Mouse (Mus musculus) forebrain, embryonic 12.5 days (tissue): ENCODE data around the gene Sox4. TPM values are rescaled to one million over a fixed set of nuclear protein-coding genes. Genes with fewer than 3 reads are reported as not detected.

Source experiments
- ATAC-seq: fragments of 200-750 bp; cut with Nextera tagmentation; 2 replicates; pipeline ENCODE4 v1.8.0; 2017; ENCODE audit warnings: moderate TSS enrichment; ENCODE audit not compliant: low FRiP score
- H3K27ac ChIP-seq: fragments of 300-500 bp; sonication (generic); 2 replicates; pipeline ENCODE4 v1.5.1; 2016; ENCODE audit warnings: mild to moderate bottlenecking
- H3K27me3 ChIP-seq: fragments of 300-500 bp; sonication (generic); 2 replicates; pipeline ENCODE4 v1.6.1; 2016; ENCODE audit warnings: mild to moderate bottlenecking
- H3K36me3 ChIP-seq: fragments of 300-500 bp; sonication (generic); replicated peaks from 2 replicates; pipeline ENCODE4 v1.6.1; 2016; ENCODE audit warnings: mild to moderate bottlenecking
- H3K4me1 ChIP-seq: fragments of 300-500 bp; sonication (generic); 2 replicates; pipeline ENCODE4 v1.6.1; 2016
- H3K4me2 ChIP-seq: fragments of 300-500 bp; sonication (generic); 2 replicates; pipeline ENCODE4 v1.6.1; 2016; ENCODE audit warnings: mild to moderate bottlenecking, moderate library complexity
- H3K4me3 ChIP-seq: fragments of 300-500 bp; sonication (generic); replicated peaks from 2 replicates; pipeline ENCODE4 v1.5.1; 2016; ENCODE audit warnings: mild to moderate bottlenecking
- H3K9ac ChIP-seq: fragments of 300-500 bp; sonication (generic); 2 replicates; pipeline ENCODE4 v1.6.1; 2016; ENCODE audit warnings: mild to moderate bottlenecking
- H3K9me3 ChIP-seq: fragments of 300-500 bp; sonication (generic); 2 replicates; pipeline ENCODE4 v1.6.1; 2016
- WGBS: fragments of 180-500 bp; shearing (Covaris S2); methylation state at CpG from one replicate; pipeline ENCODE4 v1.1.7; 2016; 5-methylcytosine and 5-hydroxymethylcytosine counted together
- polyA plus RNA-seq: library from polyadenylated mRNA; unstranded; fragments of >200 nt; fragmentation: Nextera tagmentation; extraction: Ambion mirVana; gene quantifications from 2 replicates; pipeline ENCODE4 v1.2.1, GENCODE M21; 2016

Gene Sox4
- polyA plus RNA-seq, 1 experiment from 2014 or later = 258 TPM

- no peaks in the 10 kb centered on the region for H3K27me3 ChIP-seq
- peaks cover 23% of the 10 kb centered on the region for H3K4me1 ChIP-seq
- under 1% methylated on average over 4 of the region's 4 CpGs for WGBS
- H3K36me3 ChIP-seq = peaks cover 10% of the 10 kb centered on the region; the same call in 1 of the 2 replicates
- ATAC-seq = no peak
- H3K9ac ChIP-seq = no peak overlapping the region
- H3K9me3 ChIP-seq = no peaks in the 10 kb centered on the region
- H3K27ac ChIP-seq = peak overlapping the region; percentile 56
- H3K4me2 ChIP-seq = no peak overlapping the region
- H3K4me3 ChIP-seq = no peak overlapping the region
Observed at GRCm38 (mm10) chr13:28941983-28942630, 11.4 kb downstream of the Sox4 start.

- 91% methylated on average over 8 of the region's 8 CpGs for WGBS
- no peak overlapping the region for H3K9ac ChIP-seq
Observed at GRCm38 (mm10) chr13:28933375-28933774, 20.1 kb downstream of the Sox4 start.

GRCm38 (mm10) chr13:28931776-28932175 is 21.7 kb downstream of the Sox4 start:
- no peaks in the 10 kb centered on the region for H3K36me3 ChIP-seq
- peaks cover 16% of the 10 kb centered on the region for H3K4me1 ChIP-seq
- no peak overlapping the region for H3K9ac ChIP-seq
- no peak overlapping the region for H3K27ac ChIP-seq
- H3K27me3 ChIP-seq = no peaks in the 10 kb centered on the region
- 12% methylated on average over 3 of the region's 3 CpGs for WGBS
- ATAC-seq = no peak
- H3K4me3 ChIP-seq = no peak overlapping the region
- H3K4me2 ChIP-seq = no peak overlapping the region
- no peaks in the 10 kb centered on the region for H3K9me3 ChIP-seq

More at GRCm38 (mm10) chr13:28933375-28933774, 20.1 kb downstream of the Sox4 start:
- Histone ChIP-seq H3K4me1 (peaks cover 16% of the 10 kb centered on the region), H3K27me3 (no peaks in the 10 kb centered on the region), H3K36me3 (no peaks in the 10 kb centered on the region), H3K4me3 (no peak overlapping the region), H3K9me3 (no peaks in the 10 kb centered on the region), H3K27ac (no peak overlapping the region), H3K4me2 (no peak overlapping the region)
- ATAC-seq = no peak

- Histone ChIP-seq H3K4me1 (peaks cover 16% of the 10 kb centered on the region), H3K9me3 (no peaks in the 10 kb centered on the region), H3K36me3 (no peaks in the 10 kb centered on the region), H3K27ac (no peak overlapping the region), H3K4me2 (no peak overlapping the region), H3K27me3 (no peaks in the 10 kb centered on the region), H3K9ac (no peak overlapping the region), H3K4me3 (no peak overlapping the region)
- WGBS = 76% methylated on average over 3 of the region's 3 CpGs
- ATAC-seq = no peak
Observed at GRCm38 (mm10) chr13:28931266-28931665, 22.2 kb downstream of the Sox4 start.

GRCm38 (mm10) chr13:28930364-28930763 is 23.1 kb downstream of the Sox4 start:
- no peak overlapping the region for H3K4me3 ChIP-seq
- H3K27me3 ChIP-seq = no peaks in the 10 kb centered on the region
- H3K4me1 ChIP-seq = peaks cover 12% of the 10 kb centered on the region; the same call in 1 of the 2 replicates
- 73% methylated on average over 4 of the region's 4 CpGs for WGBS
- no peak for ATAC-seq
- H3K27ac ChIP-seq = no peak overlapping the region
- no peak overlapping the region for H3K9ac ChIP-seq
- H3K4me2 ChIP-seq = no peak overlapping the region
- H3K9me3 ChIP-seq = no peaks in the 10 kb centered on the region
- H3K36me3 ChIP-seq = no peaks in the 10 kb centered on the region

- Histone ChIP-seq H3K36me3 (no peaks in the 10 kb centered on the region), H3K9ac (no peak overlapping the region), H3K4me3 (no peak overlapping the region), H3K27me3 (no peaks in the 10 kb centered on the region), H3K4me2 (no peak overlapping the region), H3K9me3 (no peaks in the 10 kb centered on the region), H3K4me1 (peaks cover 10% of the 10 kb centered on the region; the same call in 1 of the 2 replicates), H3K27ac (no peak overlapping the region)
- WGBS = 46% methylated on average over 3 of the region's 3 CpGs
- ATAC-seq = no peak
Observed at GRCm38 (mm10) chr13:28929936-28930335, 23.6 kb downstream of the Sox4 start.

- H3K4me2 ChIP-seq = no peak overlapping the region
- no peak overlapping the region for H3K9ac ChIP-seq
- no peaks in the 10 kb centered on the region for H3K4me1 ChIP-seq
- no peak overlapping the region for H3K27ac ChIP-seq
- H3K9me3 ChIP-seq = no peaks in the 10 kb centered on the region
- no peaks in the 10 kb centered on the region for H3K36me3 ChIP-seq
- ATAC-seq = no peak
- WGBS = 89% methylated on average over 3 of the region's 3 CpGs
- no peak overlapping the region for H3K4me3 ChIP-seq
- H3K27me3 ChIP-seq = no peaks in the 10 kb centered on the region
Observed at GRCm38 (mm10) chr13:28923136-28923535, 30.4 kb downstream of the Sox4 start.

- Histone ChIP-seq H3K9ac (no peak overlapping the region), H3K4me3 (no peak overlapping the region), H3K4me1 (no peaks in the 10 kb centered on the region), H3K27ac (no peak overlapping the region), H3K27me3 (no peaks in the 10 kb centered on the region), H3K4me2 (no peak overlapping the region), H3K9me3 (no peaks in the 10 kb centered on the region), H3K36me3 (no peaks in the 10 kb centered on the region)
- no peak for ATAC-seq
- WGBS = 92% methylated on average over 10 of the region's 10 CpGs
Observed at GRCm38 (mm10) chr13:28917379-28918250, 35.9 kb downstream of the Sox4 start.

GRCm38 (mm10) chr13:28913656-28914055 is 39.9 kb downstream of the Sox4 start:
- 80% methylated on average over 6 of the region's 6 CpGs for WGBS
- Histone ChIP-seq H3K4me2 (no peak overlapping the region), H3K27me3 (no peaks in the 10 kb centered on the region), H3K27ac (no peak overlapping the region), H3K4me1 (no peaks in the 10 kb centered on the region), H3K4me3 (no peak overlapping the region), H3K36me3 (no peaks in the 10 kb centered on the region), H3K9me3 (no peaks in the 10 kb centered on the region), H3K9ac (no peak overlapping the region)
- no peak for ATAC-seq

- Histone ChIP-seq H3K4me3 (no peak overlapping the region), H3K27me3 (no peaks in the 10 kb centered on the region), H3K9me3 (no peaks in the 10 kb centered on the region), H3K27ac (no peak overlapping the region), H3K4me2 (no peak overlapping the region), H3K36me3 (no peaks in the 10 kb centered on the region), H3K9ac (no peak overlapping the region), H3K4me1 (no peaks in the 10 kb centered on the region)
- no peak for ATAC-seq
- WGBS = 95% methylated on average over 10 of the region's 10 CpGs
Observed at GRCm38 (mm10) chr13:28906981-28907380, 46.5 kb downstream of the Sox4 start.
